Mouse (Mus musculus) B cell, adult (primary cell): ENCODE data around the gene Gpr165. TPM values are rescaled to one million over a fixed set of nuclear protein-coding genes. Genes with fewer than 3 reads are reported as not detected.

Experiments used
- total RNA-seq: library from RNA; stranded (reverse); gene quantifications from 4 replicates; pipeline ENCODE4 v1.2.4, GENCODE M21; 2023; ENCODE audit not compliant: inconsistent age

Gpr165 gene
- total RNA-seq, result not detected in 4 replicates

GRCm38 (mm10) chrX:96712907-96713774 is at the start of gene Gpr165:
Gene Gpr165, plus strand, starts transcription at chrX:96713441.

